Mouse (Mus musculus) MEL (cell line): ENCODE results near the gene Osbpl8. TPM values are rescaled to one million over a fixed set of nuclear protein-coding genes. Genes with fewer than 3 reads are reported as not detected.

Experiments
- DNase-seq: peaks from one replicate; pipeline ENCODE4 v3.0.0; 2011; ENCODE audit warnings: low read depth, low spot score
- H3K27ac ChIP-seq: 2 replicates; pipeline ENCODE4 v1.5.1; 2012; ENCODE audit warnings: low read depth, mild to moderate bottlenecking, control low read depth, low read length, moderate library complexity; ENCODE audit not compliant: control insufficient read depth
- H3K27me3 ChIP-seq, 2 experiments: fragments of 150-350 bp in 1 of 2; sonication (generic) in 1 of 2; 2 replicates each; pipeline ENCODE4 v1.6.1; 2012; ENCODE audit warnings: low read length in 2 of 2, mild to moderate bottlenecking in 2 of 2, improper control_type of control experiment in 1 of 2, moderate library complexity in 1 of 2; ENCODE audit not compliant: insufficient read depth in 2 of 2, control insufficient read depth in 1 of 2
- H3K36me3 ChIP-seq, 2 experiments: 2 replicates each; pipeline ENCODE4 v1.6.1; 2012 to 2014; ENCODE audit warnings: low read length in 2 of 2, improper control_type of control experiment in 1 of 2, inconsistent platforms in 1 of 2, mild to moderate bottlenecking in 1 of 2; ENCODE audit not compliant: insufficient read depth in 2 of 2, control insufficient read depth in 1 of 2
- H3K4me1 ChIP-seq, 2 experiments: fragments of 150-350 bp in 1 of 2; sonication (generic) in 1 of 2; 2 replicates each; pipeline ENCODE4 v1.6.1; 2012; ENCODE audit warnings: low read length in 2 of 2, improper control_type of control experiment in 1 of 2, mild to moderate bottlenecking in 1 of 2; ENCODE audit not compliant: insufficient read depth in 2 of 2, control insufficient read depth in 1 of 2
- H3K4me3 ChIP-seq, 2 experiments: fragments of 150-350 bp in 1 of 2; sonication (generic) in 1 of 2; 2 replicates each; pipeline ENCODE4 v1.5.1; 2012; ENCODE audit warnings: low read depth in 2 of 2, low read length in 2 of 2, mild to moderate bottlenecking in 2 of 2, moderate library complexity in 2 of 2, control low read depth in 1 of 2, improper control_type of control experiment in 1 of 2; ENCODE audit not compliant: control insufficient read depth in 1 of 2, insufficient read depth in 1 of 2
- H3K79me2 ChIP-seq: 2 replicates; pipeline ENCODE4 v1.6.1; 2012; ENCODE audit warnings: mild to moderate bottlenecking, low read length, moderate library complexity; ENCODE audit not compliant: control insufficient read depth, poor library complexity, insufficient read depth
- H3K9ac ChIP-seq: 2 replicates; pipeline ENCODE4 v1.6.1; 2012; ENCODE audit warnings: low read depth, mild to moderate bottlenecking, control low read depth, low read length, moderate library complexity; ENCODE audit not compliant: control insufficient read depth, poor library complexity, severe bottlenecking
- H3K9me3 ChIP-seq: fragments of 150-350 bp; sonication (generic); replicated peaks from 2 replicates; pipeline ENCODE4 v1.6.1; 2012; ENCODE audit warnings: mild to moderate bottlenecking, low read length, improper control_type of control experiment, moderate library complexity; ENCODE audit not compliant: insufficient read depth
- BHLHE40 ChIP-seq: IDR thresholded peaks from 2 replicates; pipeline ENCODE4 v1.6.1; 2012; ENCODE audit warnings: low read depth, mild to moderate bottlenecking, inconsistent platforms, low read length, improper control_type of control experiment, borderline replicate concordance
- CHD2 ChIP-seq: IDR thresholded peaks from 2 replicates; pipeline ENCODE4 v1.6.1; 2011; ENCODE audit warnings: low read length, improper control_type of control experiment
- E2F4 ChIP-seq: IDR thresholded peaks from 2 replicates; pipeline ENCODE4 v1.6.1; 2011; ENCODE audit warnings: low read depth, low read length, improper control_type of control experiment, borderline replicate concordance
- ELF1 ChIP-seq: IDR thresholded peaks from 2 replicates; pipeline ENCODE4 v1.6.1; 2014; ENCODE audit warnings: low read depth, mild to moderate bottlenecking, inconsistent platforms, low read length, improper control_type of control experiment, moderate library complexity
- EP300 ChIP-seq, 2 experiments: IDR thresholded peaks; 2 replicates each; pipeline ENCODE4 v1.6.1; 2011; ENCODE audit warnings: improper control_type of control experiment in 2 of 2, low read length in 2 of 2, low read depth in 1 of 2, mild to moderate bottlenecking in 1 of 2
- GABPA ChIP-seq: IDR thresholded peaks from 2 replicates; pipeline ENCODE4 v1.6.1; 2012; ENCODE audit warnings: low read depth, mild to moderate bottlenecking, inconsistent platforms, low read length, improper control_type of control experiment, moderate library complexity
- HCFC1 ChIP-seq: IDR thresholded peaks from 2 replicates; pipeline ENCODE4 v1.6.1; 2012; ENCODE audit warnings: low read depth, mild to moderate bottlenecking, inconsistent platforms, low read length, improper control_type of control experiment, moderate library complexity
- KAT2A ChIP-seq: conservative IDR thresholded peaks from 2 replicates; pipeline ENCODE4 v1.6.1; 2012; ENCODE audit warnings: low read depth, low read length, improper control_type of control experiment, inconsistent platforms
- MAX ChIP-seq: IDR thresholded peaks from 2 replicates; pipeline ENCODE4 v1.6.1; 2011; ENCODE audit warnings: low read length, improper control_type of control experiment
- MAZ ChIP-seq: IDR thresholded peaks from 2 replicates; pipeline ENCODE4 v1.6.1; 2012; ENCODE audit warnings: low read depth, mild to moderate bottlenecking, inconsistent platforms, low read length, improper control_type of control experiment
- MYB ChIP-seq: IDR thresholded peaks from 2 replicates; pipeline ENCODE4 v1.6.1; 2011; ENCODE audit warnings: mild to moderate bottlenecking, low read depth, low read length, improper control_type of control experiment
- POLR2A ChIP-seq, 2 experiments: IDR thresholded peaks; 2 replicates each; pipeline ENCODE4 v1.6.1; 2011 to 2012; ENCODE audit warnings: low read length in 2 of 2, mild to moderate bottlenecking in 2 of 2, control low read depth in 1 of 2, improper control_type of control experiment in 1 of 2, low read depth in 1 of 2, moderate library complexity in 1 of 2; ENCODE audit not compliant: control insufficient read depth in 1 of 2, insufficient read depth in 1 of 2, poor library complexity in 1 of 2
- SIN3A ChIP-seq: IDR thresholded peaks from 2 replicates; pipeline ENCODE4 v1.6.1; 2012; ENCODE audit warnings: low read length, improper control_type of control experiment, inconsistent platforms
- UBTF ChIP-seq: IDR thresholded peaks from 2 replicates; pipeline ENCODE4 v1.6.1; 2012; ENCODE audit warnings: low read depth, mild to moderate bottlenecking, inconsistent platforms, low read length, improper control_type of control experiment, moderate library complexity, borderline replicate concordance; ENCODE audit not compliant: insufficient read depth
- USF2 ChIP-seq, 2 experiments: IDR thresholded peaks; 2 replicates each; pipeline ENCODE4 v1.6.1; 2011 to 2012; ENCODE audit warnings: improper control_type of control experiment in 2 of 2, low read length in 2 of 2, borderline replicate concordance in 1 of 2, inconsistent platforms in 1 of 2, low read depth in 1 of 2, mild to moderate bottlenecking in 1 of 2; ENCODE audit not compliant: insufficient read depth in 1 of 2
- ZKSCAN1 ChIP-seq: IDR thresholded peaks from 2 replicates; pipeline ENCODE4 v1.6.1; 2012; ENCODE audit warnings: low read depth, mild to moderate bottlenecking, inconsistent platforms, low read length, improper control_type of control experiment, moderate library complexity
- polyA plus RNA-seq, 2 experiments: library from polyadenylated mRNA; stranded (reverse) in 1 of 2; unstranded in 1 of 2; fragments of >175 nt in 1 of 2; fragments of >200 nt in 1 of 2; gene quantifications; 2 replicates each; pipeline versions ENCODE4 v1.2.1 to v1.2.4; 2012; ENCODE audit warnings: low replicate concordance in 2 of 2, low read depth in 1 of 2; ENCODE audit not compliant: insufficient read length in 2 of 2, insufficient read depth in 1 of 2, missing spikeins in 1 of 2
- total RNA-seq: library from RNA; depleted of rRNA; stranded (reverse); fragments of 300-350 nt; gene quantifications from 2 replicates; pipeline ENCODE4 v1.2.3, GENCODE M21; 2012

Osbpl8 gene
- total and polyA plus RNA-seq, 3 experiments, result 26.2 to 44.8 (median 33.4) TPM

DNA sequence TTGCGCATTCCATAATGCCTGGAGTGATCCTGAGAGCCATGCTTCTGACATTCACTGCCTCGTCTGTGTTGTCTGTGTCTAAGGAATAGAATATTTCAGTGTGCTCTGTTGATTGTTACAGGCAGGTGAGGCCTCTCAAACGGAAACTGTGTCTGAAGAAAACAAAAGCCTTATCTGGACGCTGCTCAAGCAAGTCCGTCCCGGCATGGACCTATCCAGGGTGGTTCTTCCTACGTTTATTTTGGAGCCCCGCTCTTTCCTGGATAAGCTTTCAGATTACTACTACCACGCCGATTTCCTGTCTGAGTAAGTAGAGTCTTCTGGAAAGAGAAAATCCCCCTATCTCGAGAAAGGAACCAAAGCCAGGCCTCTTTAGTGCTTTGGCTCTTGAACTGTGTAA, 108.4 kb downstream of the Osbpl8 start:
- TF ChIP-seq GABPA (no peak), POLR2A (IDR thresholded peaks at IDR 0.05; ENCODE audit: control insufficient read depth in 1 of 2, insufficient read depth in 1 of 2, low read depth in 1 of 2, low read length in 2 of 2, poor library complexity in 1 of 2) (no peak), CHD2 (no peak), ELF1 (no peak), HCFC1 (no peak), ZKSCAN1 (no peak), SIN3A (no peak)
- Histone ChIP-seq H3K27me3 (no peaks in the 10 kb centered on the region), H3K9ac (no peak overlapping the region), H3K36me3 (peaks cover 0 to 49% of the 10 kb centered on the region in 2 experiments; a peak in 2 of 4 replicates), H3K27ac (no peak overlapping the region), H3K79me2 (no peaks in the 10 kb centered on the region), H3K4me1 (no peaks in the 10 kb centered on the region), H3K9me3 (no peaks in the 10 kb centered on the region), H3K4me3 (no peak overlapping the region)
- DNase-seq, result no peak

DNA sequence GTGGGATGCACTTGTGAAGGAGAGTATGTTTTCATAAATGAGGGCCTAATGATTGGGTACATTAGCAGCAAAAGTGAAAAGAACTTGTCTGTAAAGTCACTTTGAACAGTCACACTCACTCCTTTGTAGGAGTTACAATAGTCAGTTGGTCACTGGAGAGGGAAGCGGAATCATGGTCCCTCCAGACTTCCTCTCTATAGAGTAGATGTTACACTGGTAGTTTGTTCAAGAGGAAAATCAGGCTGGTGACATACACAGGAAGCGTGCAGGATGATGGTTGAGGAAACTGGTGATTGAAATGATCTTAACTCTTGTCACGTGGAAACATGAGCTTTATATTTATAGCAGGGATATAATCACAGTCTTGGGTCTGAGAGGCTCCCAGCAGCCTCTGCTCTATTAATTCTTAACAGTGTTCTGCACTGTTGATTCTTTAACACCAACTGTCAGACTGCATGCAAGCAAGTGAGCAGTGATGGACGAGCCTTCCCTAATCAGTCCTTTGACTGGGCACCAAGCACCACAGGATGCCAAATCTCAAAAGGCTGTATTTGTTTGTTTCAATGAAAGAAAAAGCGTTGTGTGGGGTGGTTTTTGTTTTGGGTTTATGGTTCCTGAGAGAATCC, 109.0 kb downstream of the Osbpl8 start:
- Histone ChIP-seq H3K79me2 (no peaks in the 10 kb centered on the region), H3K27ac (no peak overlapping the region), H3K9me3 (no peaks in the 10 kb centered on the region), H3K4me3 (no peak overlapping the region), H3K27me3 (no peaks in the 10 kb centered on the region), H3K9ac (no peak overlapping the region), H3K36me3 (peaks cover 0 to 53% of the 10 kb centered on the region in 2 experiments; a peak in 2 of 4 replicates), H3K4me1 (no peaks in the 10 kb centered on the region)
- no peak for DNase-seq
- TF ChIP-seq SIN3A (no peak), MAZ (no peak), MAX (no peak), USF2 (IDR thresholded peaks at IDR 0.05; ENCODE audit: borderline replicate concordance in 1 of 2, insufficient read depth in 1 of 2, low read depth in 1 of 2, low read length in 2 of 2) (no peak), KAT2A (no peak), E2F4 (no peak), GABPA (no peak), BHLHE40 (no peak), UBTF (no peak), MYB (no peak), EP300 (IDR thresholded peaks at IDR 0.05; ENCODE audit: low read depth in 1 of 2, low read length in 2 of 2) (no peak)
